Mouse (Mus musculus) neural tube, embryonic 13.5 days (tissue): ENCODE data around the gene Eif2b3. TPM values are rescaled to one million over a fixed set of nuclear protein-coding genes. Genes with fewer than 3 reads are reported as not detected.

Experiments
- ATAC-seq: fragments of 200-750 bp; cut with Nextera tagmentation; 2 replicates; pipeline ENCODE4 v1.8.0; 2017; ENCODE audit warnings: low read depth, mild to moderate bottlenecking, moderate TSS enrichment, moderate library complexity
- H3K27ac ChIP-seq: fragments of 300-500 bp; sonication (generic); replicated peaks from 2 replicates; pipeline ENCODE4 v1.5.1; 2015; ENCODE audit warnings: moderate library complexity, mild to moderate bottlenecking, inconsistent platforms
- H3K27me3 ChIP-seq: fragments of 300-500 bp; sonication (generic); 2 replicates; pipeline ENCODE4 v1.6.1; 2015; ENCODE audit warnings: mild to moderate bottlenecking, inconsistent platforms
- H3K36me3 ChIP-seq: fragments of 300-500 bp; sonication (generic); 2 replicates; pipeline ENCODE4 v1.6.1; 2015; ENCODE audit warnings: mild to moderate bottlenecking, inconsistent platforms
- H3K4me1 ChIP-seq: fragments of 300-500 bp; sonication (generic); replicated peaks from 2 replicates; pipeline ENCODE4 v1.6.1; 2015; ENCODE audit warnings: inconsistent platforms
- H3K4me2 ChIP-seq: fragments of 300-500 bp; sonication (generic); 2 replicates; pipeline ENCODE4 v1.6.1; 2015; ENCODE audit warnings: inconsistent platforms, mild to moderate bottlenecking, moderate library complexity
- H3K4me3 ChIP-seq: fragments of 300-500 bp; sonication (generic); 2 replicates; pipeline ENCODE4 v1.5.1; 2015; ENCODE audit warnings: mild to moderate bottlenecking, inconsistent platforms
- H3K9ac ChIP-seq: fragments of 300-500 bp; sonication (generic); 2 replicates; pipeline ENCODE4 v1.6.1; 2015; ENCODE audit warnings: moderate library complexity, mild to moderate bottlenecking, inconsistent platforms
- H3K9me3 ChIP-seq: fragments of 300-500 bp; sonication (generic); 2 replicates; pipeline ENCODE4 v1.6.1; 2016; ENCODE audit warnings: inconsistent platforms
- WGBS: fragments of 180-500 bp; shearing (Covaris S2); methylation state at CpG from one replicate; pipeline ENCODE4 v1.1.7; 2015; 5-methylcytosine and 5-hydroxymethylcytosine counted together
- polyA plus RNA-seq: library from polyadenylated mRNA; unstranded; fragments of >200 nt; fragmentation: Nextera tagmentation; extraction: Ambion mirVana; gene quantifications from 2 replicates; pipeline ENCODE4 v1.2.1, GENCODE M21; 2015

The Eif2b3 gene
- polyA plus RNA-seq, 1 experiment from 2014 or later, result 48.9 TPM

GRCm38 (mm10) chr4:116999513-117000154 is 19.6 kb upstream of the Eif2b3 start:
- no peak overlapping the region for H3K9ac ChIP-seq
- WGBS, result 91% methylated on average over 17 of the region's 17 CpGs
- peaks cover 20% of the 10 kb centered on the region for H3K4me1 ChIP-seq
- H3K4me3 ChIP-seq, result no peak overlapping the region
- H3K4me2 ChIP-seq, result no peak overlapping the region
- no peak for ATAC-seq
- H3K27ac ChIP-seq, result no peak overlapping the region
- H3K36me3 ChIP-seq, result peaks cover 67% of the 10 kb centered on the region
- no peaks in the 10 kb centered on the region for H3K9me3 ChIP-seq
- no peaks in the 10 kb centered on the region for H3K27me3 ChIP-seq

- Histone ChIP-seq H3K27me3 (no peaks in the 10 kb centered on the region), H3K4me3 (no peak overlapping the region), H3K27ac (no peak overlapping the region), H3K9ac (no peak overlapping the region), H3K4me1 (0 out of 2 replicates have a peak, but pooled peaks cover 3% of the 10 kb centered on the region), H3K9me3 (no peaks in the 10 kb centered on the region), H3K4me2 (no peak overlapping the region), H3K36me3 (peaks cover 71% of the 10 kb centered on the region)
- WGBS, result 88% methylated on average over 16 of the region's 16 CpGs
- ATAC-seq, result no peak
Observed at GRCm38 (mm10) chr4:117001957-117002356, 17.2 kb upstream of the Eif2b3 start.

- 56% methylated on average over 38 of the region's 38 CpGs for WGBS
Observed at GRCm38 (mm10) chr4:117002543-117003521, 16.4 kb upstream of the Eif2b3 start.

GRCm38 (mm10) chr4:117004649-117005048 is 14.6 kb upstream of the Eif2b3 start:
- Histone ChIP-seq H3K9me3 (no peaks in the 10 kb centered on the region), H3K36me3 (peaks cover 52% of the 10 kb centered on the region), H3K4me1 (0 out of 2 replicates have a peak, but pooled peaks cover 3% of the 10 kb centered on the region), H3K4me3 (no peak overlapping the region), H3K4me2 (no peak overlapping the region), H3K27me3 (no peaks in the 10 kb centered on the region), H3K27ac (no peak overlapping the region), H3K9ac (no peak overlapping the region)
- 84% methylated on average over 4 of the region's 4 CpGs for WGBS
- ATAC-seq, result no peak

More at GRCm38 (mm10) chr4:117002543-117003521, 16.4 kb upstream of the Eif2b3 start:
- Histone ChIP-seq H3K27ac (no peak overlapping the region), H3K36me3 (peaks cover 70% of the 10 kb centered on the region), H3K4me2 (no peak overlapping the region), H3K9ac (0 out of 2 replicates have a peak overlapping the region, but pooled peaks have one; percentile 34), H3K9me3 (no peaks in the 10 kb centered on the region), H3K4me1 (0 out of 2 replicates have a peak, but pooled peaks cover 3% of the 10 kb centered on the region), H3K27me3 (no peaks in the 10 kb centered on the region), H3K4me3 (no peak overlapping the region)
- peak; percentile 71; the same call in 1 of the 2 replicates for ATAC-seq

GRCm38 (mm10) chr4:117005611-117006400 is 13.4 kb upstream of the Eif2b3 start:
- Histone ChIP-seq H3K4me1 (0 out of 2 replicates have a peak, but pooled peaks cover 3% of the 10 kb centered on the region), H3K9me3 (no peaks in the 10 kb centered on the region), H3K27ac (no peak overlapping the region), H3K36me3 (peaks cover 40% of the 10 kb centered on the region), H3K9ac (no peak overlapping the region), H3K4me2 (no peak overlapping the region), H3K27me3 (no peaks in the 10 kb centered on the region), H3K4me3 (no peak overlapping the region)
- WGBS, result 70% methylated on average over 7 of the region's 7 CpGs
- ATAC-seq, result no peak

- Histone ChIP-seq H3K9me3 (no peaks in the 10 kb centered on the region), H3K27ac (no peak overlapping the region), H3K4me3 (no peak overlapping the region), H3K4me1 (0 out of 2 replicates have a peak, but pooled peaks cover 3% of the 10 kb centered on the region), H3K27me3 (no peaks in the 10 kb centered on the region), H3K36me3 (peaks cover 28% of the 10 kb centered on the region), H3K9ac (no peak overlapping the region), H3K4me2 (no peak overlapping the region)
- ATAC-seq, result no peak
- WGBS, result 69% methylated on average over 3 of the region's 3 CpGs
Observed at GRCm38 (mm10) chr4:117007058-117007457, 12.1 kb upstream of the Eif2b3 start.

GRCm38 (mm10) chr4:117010231-117010630 is 9.0 kb upstream of the Eif2b3 start:
- 87% methylated on average over 5 of the region's 5 CpGs for WGBS

GRCm38 (mm10) chr4:117013596-117013995 is 5.6 kb upstream of the Eif2b3 start:
- ATAC-seq, result no peak
- no peaks in the 10 kb centered on the region for H3K9me3 ChIP-seq
- 81% methylated on average over 6 of the region's 6 CpGs for WGBS
- H3K4me2 ChIP-seq, result no peak overlapping the region
- no peaks in the 10 kb centered on the region for H3K27me3 ChIP-seq
- 0 out of 2 replicates have a peak, but pooled peaks cover under 1% of the 10 kb centered on the region for H3K4me1 ChIP-seq
- no peaks in the 10 kb centered on the region for H3K36me3 ChIP-seq
- H3K4me3 ChIP-seq, result no peak overlapping the region
- no peak overlapping the region for H3K9ac ChIP-seq
- H3K27ac ChIP-seq, result no peak overlapping the region

More at GRCm38 (mm10) chr4:117010231-117010630, 9.0 kb upstream of the Eif2b3 start:
- Histone ChIP-seq H3K9me3 (no peaks in the 10 kb centered on the region), H3K36me3 (no peaks in the 10 kb centered on the region), H3K27me3 (no peaks in the 10 kb centered on the region), H3K4me3 (no peak overlapping the region), H3K4me2 (no peak overlapping the region), H3K4me1 (no peaks in the 10 kb centered on the region), H3K9ac (no peak overlapping the region), H3K27ac (no peak overlapping the region)
- ATAC-seq, result no peak

GRCm38 (mm10) chr4:117014901-117015415 is 4.2 kb upstream of the Eif2b3 start:
- Histone ChIP-seq H3K9ac (no peak overlapping the region), H3K4me1 (peaks cover 6% of the 10 kb centered on the region), H3K27ac (no peak overlapping the region), H3K4me2 (no peak overlapping the region), H3K36me3 (no peaks in the 10 kb centered on the region), H3K9me3 (no peaks in the 10 kb centered on the region), H3K4me3 (no peak overlapping the region), H3K27me3 (no peaks in the 10 kb centered on the region)
- 71% methylated on average over 4 of the region's 4 CpGs for WGBS
- no peak for ATAC-seq

- Histone ChIP-seq H3K36me3 (peaks cover 9% of the 10 kb centered on the region), H3K4me1 (peaks cover 15% of the 10 kb centered on the region), H3K4me3 (no peak overlapping the region), H3K4me2 (no peak overlapping the region), H3K9ac (no peak overlapping the region), H3K9me3 (no peaks in the 10 kb centered on the region), H3K27ac (no peak overlapping the region), H3K27me3 (no peaks in the 10 kb centered on the region)
- WGBS, result 86% methylated on average over 2 of the region's 2 CpGs
- no peak for ATAC-seq
Observed at GRCm38 (mm10) chr4:117017738-117018137, 1.5 kb upstream of the Eif2b3 start.

GRCm38 (mm10) chr4:117018327-117018726 is 875 bp upstream of the Eif2b3 start:
- no peak overlapping the region for H3K9ac ChIP-seq
- no peaks in the 10 kb centered on the region for H3K27me3 ChIP-seq
- WGBS, result 83% methylated on average over 7 of the region's 7 CpGs
- H3K4me2 ChIP-seq, result no peak overlapping the region
- H3K36me3 ChIP-seq, result peaks cover 15% of the 10 kb centered on the region
- ATAC-seq, result no peak
- no peaks in the 10 kb centered on the region for H3K9me3 ChIP-seq
- no peak overlapping the region for H3K27ac ChIP-seq
- peaks cover 15% of the 10 kb centered on the region for H3K4me1 ChIP-seq
- no peak overlapping the region for H3K4me3 ChIP-seq
